Mouse (Mus musculus) brain, embryonic 18.5 days (tissue): Measurements from ENCODE around the gene Wdr83os.
A peak's percentile ranks its signal among the peaks of the same experiment; 100 is the strongest.

Experiments
- DNase-seq: peaks from one replicate; pipeline ENCODE4 v3.0.0-alpha.2; 2012; ENCODE audit warnings: low read depth, low spot score

Wdr83os gene

GRCm38 (mm10) chr8:85080532-85081215, at the start of gene Wdr83os:
Gene Wdr83os (plus strand): TSS chr8:85080740.
- DNase-seq = peak; percentile 60

- no peak for DNase-seq
These were observed 47.8 kb upstream of the Wdr83os start for GRCm38 (mm10) chr8:85032622-85033311.

DNA sequence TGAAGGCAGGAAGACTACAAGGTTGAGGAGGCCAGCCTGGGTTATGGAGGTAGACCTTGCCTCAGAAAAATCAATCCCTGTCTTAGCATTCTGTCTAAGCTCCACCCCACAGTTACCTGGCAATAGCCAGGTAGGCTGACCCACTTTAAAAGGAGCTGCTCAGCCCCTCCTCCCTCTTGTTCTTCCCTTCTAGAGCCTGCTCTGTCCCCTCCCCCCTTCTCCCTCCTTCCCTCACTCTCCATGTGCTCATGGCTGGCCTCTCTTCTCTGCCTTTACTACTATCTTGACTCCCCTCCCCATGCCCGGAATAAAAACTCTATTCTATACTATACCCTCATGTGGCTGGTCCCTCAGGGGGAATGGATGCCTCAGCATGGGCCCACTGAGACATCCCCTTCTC, 46.7 kb upstream of the Wdr83os start:
- no peak for DNase-seq

GRCm38 (mm10) chr8:85034764-85035163, 45.8 kb upstream of the Wdr83os start:
- no peak for DNase-seq

GRCm38 (mm10) chr8:85035165-85035727, 45.3 kb upstream of the Wdr83os start:
- no peak for DNase-seq

DNA sequence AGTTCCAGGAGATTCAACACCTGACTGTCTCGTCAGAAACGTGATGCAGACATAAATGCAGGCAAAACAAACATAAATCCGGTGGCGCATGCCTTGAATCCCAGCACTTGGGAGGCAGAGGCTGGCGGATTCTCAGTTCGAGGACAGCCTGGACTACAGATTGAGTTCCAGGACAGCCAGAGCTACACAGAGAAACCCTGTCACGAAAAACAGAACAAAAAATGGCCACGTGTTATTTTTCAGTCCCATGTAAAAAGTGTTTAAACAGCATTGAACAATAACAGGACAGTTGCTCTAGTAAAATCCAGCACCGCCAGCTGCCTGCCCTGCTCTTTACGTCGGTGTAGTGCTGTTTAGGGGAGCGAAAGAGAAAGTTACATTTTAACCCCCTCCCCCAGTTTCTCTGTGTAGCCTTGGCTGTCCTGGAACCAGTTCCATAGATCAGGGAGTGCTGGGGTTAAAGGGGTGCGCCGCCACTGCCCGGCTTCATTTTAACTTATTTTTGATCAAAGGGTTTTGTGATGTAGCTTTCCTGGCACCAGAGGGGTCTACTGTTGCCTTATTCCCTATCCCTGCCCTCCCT, 44.7 kb upstream of the Wdr83os start:
- no peak for DNase-seq

GRCm38 (mm10) chr8:85036381-85036717, 44.2 kb upstream of the Wdr83os start:
- DNase-seq = no peak

DNA sequence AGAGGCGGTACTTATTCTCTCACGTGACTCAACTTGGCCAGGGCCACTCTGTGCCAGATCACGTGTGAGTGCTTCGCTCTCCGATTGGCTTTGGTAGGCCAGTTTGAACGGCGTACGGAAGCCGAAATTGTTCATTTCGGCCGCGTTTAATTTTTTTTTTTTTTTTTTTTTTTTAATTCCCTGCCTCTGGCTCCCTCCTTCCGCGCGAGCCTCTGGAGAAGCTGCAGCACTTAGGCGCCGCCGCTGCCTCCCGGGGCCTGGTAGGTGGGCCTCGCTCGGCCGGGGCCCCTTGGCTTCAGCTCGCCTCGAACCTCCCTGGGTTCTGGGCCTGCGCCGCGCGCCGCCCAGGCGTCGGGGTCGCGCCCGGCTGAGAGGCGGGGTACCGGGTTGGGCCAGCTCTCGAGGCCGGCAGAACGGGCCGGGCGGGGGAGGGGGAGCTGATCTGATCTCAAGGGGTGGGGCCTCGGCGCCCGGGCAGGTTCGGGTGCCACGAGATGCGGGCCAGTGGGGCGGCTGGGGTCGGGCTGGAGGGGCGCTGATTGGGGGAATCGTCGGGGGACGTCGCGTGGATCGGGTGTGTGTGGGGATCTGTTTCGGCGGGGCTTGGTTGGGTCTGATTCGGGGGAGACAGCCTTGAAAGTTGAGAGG, 43.7 kb upstream of the Wdr83os start, which contains the start of gene Tnpo2:
Gene Tnpo2 (plus strand): TSS at position 198 of the 648 bp plus-strand sequence.
- DNase-seq = peak; percentile 97

GRCm38 (mm10) chr8:85037366-85037680, 43.2 kb upstream of the Wdr83os start:
- DNase-seq = no peak

- DNase-seq = no peak
These were observed 42.6 kb upstream of the Wdr83os start for GRCm38 (mm10) chr8:85037681-85038531.

DNA sequence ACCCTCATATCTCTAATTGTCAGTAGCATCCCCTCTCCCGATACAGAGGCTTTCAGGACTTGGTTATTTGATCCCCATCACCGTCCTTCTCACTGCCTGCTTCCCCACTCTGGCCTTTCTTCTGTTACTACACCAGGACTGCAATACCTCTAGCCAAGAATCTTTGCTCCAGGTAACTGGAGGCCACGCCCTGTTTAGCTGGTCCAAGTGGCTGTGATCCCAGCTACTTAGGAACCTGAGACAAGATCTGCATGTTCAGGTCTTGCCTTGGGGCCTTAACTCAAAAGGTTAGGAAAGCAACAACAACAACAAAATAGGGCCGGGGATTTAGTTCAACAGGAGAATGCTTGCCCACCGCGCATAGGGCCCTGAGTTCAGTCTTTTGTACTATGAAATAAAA, 36.9 kb upstream of the Wdr83os start:
- DNase-seq = no peak

GRCm38 (mm10) chr8:85057367-85057766, 23.2 kb upstream of the Wdr83os start:
- DNase-seq = no peak

DNA sequence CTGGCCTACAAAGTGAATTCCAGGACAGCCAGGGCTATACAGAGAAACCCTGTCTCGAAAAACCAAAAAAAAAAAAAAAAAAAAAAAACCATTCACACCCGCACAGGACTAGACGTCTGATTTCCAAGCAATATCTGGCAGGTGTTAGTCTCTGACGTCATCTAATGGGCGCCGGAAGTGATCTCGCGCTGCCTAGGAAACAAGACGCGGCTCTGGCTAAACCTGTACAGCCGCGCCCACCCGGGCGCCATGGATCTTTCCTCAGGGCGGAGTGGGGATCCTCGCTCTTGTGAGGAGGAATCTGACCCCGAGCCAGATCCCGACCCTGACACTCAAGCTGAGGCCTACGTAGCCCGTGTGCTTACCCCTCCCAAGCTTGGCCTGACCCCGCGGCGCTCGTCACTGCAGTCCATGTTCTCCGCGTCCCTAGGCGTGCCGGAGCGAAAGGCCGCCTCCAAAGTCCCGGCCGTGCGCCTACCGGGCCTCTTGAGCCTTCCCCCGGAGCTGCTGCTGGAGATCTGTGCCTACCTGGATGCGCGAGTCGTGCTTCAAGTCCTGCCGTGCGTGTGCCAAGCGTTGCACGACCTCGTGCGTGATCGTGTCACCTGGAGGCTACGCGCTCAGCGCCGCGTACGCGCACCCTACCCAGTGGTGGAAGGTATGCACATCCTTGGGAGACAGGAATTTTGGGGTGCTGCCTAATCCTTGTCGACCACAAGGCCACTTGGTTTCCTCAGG, 20.5 kb upstream of the Wdr83os start, which contains the start of gene Fbxw9:
Gene Fbxw9 (plus strand): TSS at position 177 of the 738 bp plus-strand sequence.
- peak; percentile 92 for DNase-seq

GRCm38 (mm10) chr8:85062603-85063002, 17.9 kb upstream of the Wdr83os start:
- DNase-seq = no peak

GRCm38 (mm10) chr8:85065213-85065612, 15.3 kb upstream of the Wdr83os start:
- no peak for DNase-seq

DNA sequence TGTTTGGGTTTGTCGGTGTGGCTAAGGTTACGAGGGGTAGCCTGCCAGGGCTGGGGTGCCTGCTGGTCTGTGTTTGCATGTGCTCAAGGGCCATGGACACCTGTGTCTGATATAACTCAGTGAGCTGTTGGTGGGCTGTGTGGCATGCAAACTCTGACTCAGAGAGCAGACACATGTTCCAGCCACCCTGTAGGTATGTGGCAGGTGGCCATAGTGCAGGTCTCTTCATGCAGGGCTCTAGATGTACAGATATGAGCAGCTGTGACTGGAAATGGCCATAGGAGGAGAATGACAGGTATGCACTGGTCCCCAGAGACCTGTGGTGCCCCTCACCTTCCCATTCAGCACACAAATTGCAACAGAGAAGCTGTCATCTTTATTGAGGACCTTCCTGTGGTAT, 13.4 kb upstream of the Wdr83os start:
- DNase-seq = no peak

DNA sequence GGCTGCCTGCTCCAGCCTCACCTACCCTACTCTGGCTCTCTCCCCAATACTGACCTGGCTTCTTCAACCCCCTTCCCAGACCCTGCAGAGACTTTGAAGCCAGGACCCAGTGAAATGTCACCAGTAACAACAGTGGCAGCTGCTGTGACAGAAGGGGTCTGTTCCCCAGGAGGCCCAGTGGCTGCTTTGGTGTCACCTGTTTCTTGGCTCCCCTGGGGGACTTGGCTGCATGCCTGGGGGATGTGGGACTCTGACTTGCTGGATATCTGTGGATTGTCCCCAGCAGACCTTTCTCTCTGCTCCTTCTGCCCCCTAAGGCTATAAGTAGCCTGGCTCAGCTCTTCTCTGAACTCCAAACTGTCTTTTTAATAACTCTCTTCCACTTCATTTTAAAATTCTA, 12.6 kb upstream of the Wdr83os start, which contains the start of gene Gm5741:
Gene Gm5741 (minus strand): TSS at position 1 of the 400 bp plus-strand sequence.
- DNase-seq = no peak

GRCm38 (mm10) chr8:85071041-85071440, 9.5 kb upstream of the Wdr83os start:
- DNase-seq = no peak

GRCm38 (mm10) chr8:85071514-85072281, 8.8 kb upstream of the Wdr83os start, which contains the start of gene Dhps:
Gene Dhps (plus strand): TSS chr8:85071757.
- DNase-seq = peak; percentile 83
